Mouse (Mus musculus) cerebellum, adult 2 months (tissue): ENCODE results near the gene Itprip. TPM values are rescaled to one million over a fixed set of nuclear protein-coding genes. Genes with fewer than 3 reads are reported as not detected.
A peak's percentile ranks its signal among the peaks of the same experiment; 100 is the strongest.

ENCODE experiments used
- DNase-seq, 2 experiments: peaks; one replicate each; pipeline ENCODE4 v3.0.0; 2021
- H3K27ac ChIP-seq: fragments of 200-500 bp; 2 replicates; pipeline ENCODE4 v1.5.1; 2012; ENCODE audit warnings: low read length, control low read depth, inconsistent platforms; ENCODE audit not compliant: insufficient read depth
- H3K27me3 ChIP-seq: fragments of 200-500 bp; 2 replicates; pipeline ENCODE4 v1.6.1; 2012; ENCODE audit warnings: inconsistent platforms, mild to moderate bottlenecking, low read length, moderate library complexity; ENCODE audit not compliant: control insufficient read depth, insufficient read depth
- H3K4me1 ChIP-seq: fragments of 200-500 bp; 2 replicates; pipeline ENCODE4 v1.6.1; 2011; ENCODE audit warnings: low read length; ENCODE audit not compliant: control insufficient read depth, insufficient read depth
- H3K4me3 ChIP-seq: fragments of 200-500 bp; replicated peaks from 2 replicates; pipeline ENCODE3; 2011; ENCODE audit warnings: mild to moderate bottlenecking, low read depth, low read length, control low read depth; ENCODE audit not compliant: insufficient read depth
- CTCF ChIP-seq: fragments of 200-500 bp; IDR thresholded peaks from 2 replicates; pipeline ENCODE4 v1.5.1; 2011; ENCODE audit warnings: low read depth, mild to moderate bottlenecking, control low read depth, low read length, moderate library complexity, borderline replicate concordance; ENCODE audit not compliant: insufficient read depth
- POLR2A ChIP-seq: fragments of 200-500 bp; IDR thresholded peaks from 2 replicates; pipeline ENCODE4 v1.6.1; 2011; ENCODE audit warnings: low read length, control low read depth, borderline replicate concordance; ENCODE audit not compliant: insufficient read depth
- WGBS: fragments of 180-500 bp; shearing (Covaris S2); methylation state at CpG from one replicate; pipeline ENCODE4 v1.1.7; 2018; 5-methylcytosine and 5-hydroxymethylcytosine counted together
- polyA plus RNA-seq: library from polyadenylated mRNA; depleted of rRNA; stranded (reverse); fragments of >200 nt; gene quantifications from 2 replicates; pipeline ENCODE4 v1.2.3, GENCODE M21; 2012

Gene Itprip
- polyA plus RNA-seq, 1 experiment: 0.52 TPM

- TF ChIP-seq POLR2A: no peak
- no peak for TF ChIP-seq CTCF
- H3K4me3 ChIP-seq: no peak overlapping the region
- 62% methylated on average over 7 of the region's 7 CpGs for WGBS
- no peaks in the 10 kb centered on the region for H3K27me3 ChIP-seq
- no peak for DNase-seq
- H3K27ac ChIP-seq: no peak overlapping the region
- no peaks in the 10 kb centered on the region for H3K4me1 ChIP-seq
These were observed 6.7 kb upstream of the Itprip start for GRCm38 (mm10) chr19:47925819-47926218.

GRCm38 (mm10) chr19:47919966-47920375 lies 872 bp upstream of the Itprip start:
- TF ChIP-seq CTCF: no peak
- no peak for TF ChIP-seq POLR2A
- no peak overlapping the region for H3K4me3 ChIP-seq
- WGBS: under 1% methylated on average over 8 of the region's 8 CpGs
- no peaks in the 10 kb centered on the region for H3K27me3 ChIP-seq
- H3K27ac ChIP-seq: no peak overlapping the region
- no peaks in the 10 kb centered on the region for H3K4me1 ChIP-seq
- DNase-seq: no peak

GRCm38 (mm10) chr19:47918455-47919101 lies 521 bp downstream of the Itprip start:
- 2% methylated on average over 29 of the region's 29 CpGs for WGBS
- H3K4me3 ChIP-seq: peak overlapping the region; percentile 39
- TF ChIP-seq POLR2A (no peak), CTCF (no peak)
- no peaks in the 10 kb centered on the region for H3K27me3 ChIP-seq
- H3K27ac ChIP-seq: no peak overlapping the region
- DNase-seq: no peak
- no peaks in the 10 kb centered on the region for H3K4me1 ChIP-seq

- Histone ChIP-seq H3K27ac (no peak overlapping the region), H3K27me3 (no peaks in the 10 kb centered on the region), H3K4me3 (no peak overlapping the region), H3K4me1 (no peaks in the 10 kb centered on the region)
- 30% methylated on average over 9 of the region's 9 CpGs for whole genome bisulfite sequencing
- TF ChIP-seq POLR2A (no peak), CTCF (no peak)
- DNase-seq: no peak
These were observed 1.1 kb downstream of the Itprip start for GRCm38 (mm10) chr19:47918016-47918415.

- Histone ChIP-seq H3K27ac (no peak overlapping the region), H3K27me3 (no peaks in the 10 kb centered on the region), H3K4me1 (no peaks in the 10 kb centered on the region), H3K4me3 (no peak overlapping the region)
- DNase-seq: no peak
- no peak for TF ChIP-seq POLR2A
- no peak for TF ChIP-seq CTCF
- 39% methylated on average over 4 of the region's 4 CpGs for WGBS
These were observed 1.7 kb downstream of the Itprip start for GRCm38 (mm10) chr19:47917396-47917795.

- WGBS: 87% methylated on average over 4 of the region's 4 CpGs
- H3K27me3 ChIP-seq: no peaks in the 10 kb centered on the region
- DNase-seq: no peak
- H3K4me3 ChIP-seq: no peak overlapping the region
- no peak for TF ChIP-seq POLR2A
- TF ChIP-seq CTCF: no peak
- no peak overlapping the region for H3K27ac ChIP-seq
- no peaks in the 10 kb centered on the region for H3K4me1 ChIP-seq
These were observed 3.8 kb downstream of the Itprip start for GRCm38 (mm10) chr19:47915251-47915650.

- Histone ChIP-seq H3K27me3 (no peaks in the 10 kb centered on the region), H3K4me3 (no peak overlapping the region), H3K27ac (no peak overlapping the region), H3K4me1 (no peaks in the 10 kb centered on the region)
- TF ChIP-seq CTCF (no peak), POLR2A (no peak)
- no peak for DNase-seq
- 97% methylated on average over 4 of the region's 4 CpGs for WGBS
These were observed 4.9 kb downstream of the Itprip start for GRCm38 (mm10) chr19:47914191-47914590.

- no peak overlapping the region for H3K4me3 ChIP-seq
- WGBS: 94% methylated on average over 7 of the region's 7 CpGs
- H3K27me3 ChIP-seq: no peaks in the 10 kb centered on the region
- no peak for DNase-seq
- TF ChIP-seq CTCF: no peak
- TF ChIP-seq POLR2A: no peak
- H3K4me1 ChIP-seq: no peaks in the 10 kb centered on the region
- no peak overlapping the region for H3K27ac ChIP-seq
These were observed 5.8 kb downstream of the Itprip start for GRCm38 (mm10) chr19:47913344-47913743.

GRCm38 (mm10) chr19:47910751-47911150 lies 8.3 kb downstream of the Itprip start:
- WGBS: 78% methylated on average over 4 of the region's 4 CpGs
- Histone ChIP-seq H3K27ac (no peak overlapping the region), H3K4me1 (no peaks in the 10 kb centered on the region), H3K4me3 (no peak overlapping the region), H3K27me3 (no peaks in the 10 kb centered on the region)
- no peak for TF ChIP-seq CTCF
- no peak for TF ChIP-seq POLR2A
- DNase-seq: no peak
